Mouse (Mus musculus): ENCODE results near the gene Gsc2. TPM values are rescaled to one million over a fixed set of nuclear protein-coding genes. Genes with fewer than 3 reads are reported as not detected.

Gsc2 gene
- polyA plus RNA-seq (2021; fragmentation: Nextera tagmentation) = not detected in 2 replicates
- long read RNA-seq, experiment 1 = 0 reads
- long read RNA-seq, experiment 2 = 0 reads

DNA sequence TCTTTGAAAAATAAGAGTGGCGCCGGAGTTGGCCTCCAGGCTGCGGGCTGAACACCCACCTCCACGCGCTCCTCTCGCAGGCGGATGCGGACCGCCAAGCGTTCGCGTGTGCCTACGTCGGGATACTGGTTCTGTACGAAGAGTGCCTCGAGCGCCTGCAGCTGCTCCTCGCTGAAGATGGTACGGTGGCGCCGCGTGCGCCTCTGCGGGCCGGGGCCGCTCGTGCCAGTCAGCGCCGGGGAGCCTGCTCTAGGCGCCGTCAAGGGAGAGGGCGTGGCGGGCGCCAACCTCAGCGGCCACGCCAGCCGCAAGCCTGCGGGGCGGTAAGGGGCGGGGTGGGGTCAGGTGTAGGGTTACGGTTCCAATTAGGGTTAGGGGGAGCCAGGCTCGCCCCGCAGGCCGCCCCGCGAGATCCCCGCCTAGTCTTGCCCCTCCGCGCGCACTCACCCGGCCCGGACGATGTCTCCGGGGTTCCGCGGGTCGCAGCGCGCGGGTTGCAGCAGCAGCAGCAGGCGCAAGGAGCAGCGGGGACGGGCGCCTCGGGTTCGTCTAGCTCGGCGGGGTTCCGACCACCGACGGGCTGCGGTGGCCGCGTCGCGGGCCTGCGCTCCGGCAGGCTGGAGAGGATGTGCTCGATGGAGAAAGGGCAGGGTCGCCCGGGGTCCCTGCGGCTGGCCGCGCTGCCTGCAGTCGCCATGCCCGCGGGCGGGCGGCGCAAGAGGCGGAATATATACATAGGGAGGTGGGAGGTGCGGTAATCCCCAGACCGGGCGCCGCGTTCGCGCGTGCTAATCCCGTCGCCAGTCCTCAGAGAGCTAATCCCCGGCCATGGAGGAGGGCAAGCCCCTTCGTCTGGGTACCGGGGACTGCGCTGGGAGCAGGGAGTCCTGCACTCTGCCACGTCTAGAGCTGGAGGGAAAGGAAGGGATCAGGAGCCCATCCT lies at the start of gene Gsc2:
TSS of gene Gsc2 (minus strand) at position 753 of the 943 bp plus-strand sequence.

DNA sequence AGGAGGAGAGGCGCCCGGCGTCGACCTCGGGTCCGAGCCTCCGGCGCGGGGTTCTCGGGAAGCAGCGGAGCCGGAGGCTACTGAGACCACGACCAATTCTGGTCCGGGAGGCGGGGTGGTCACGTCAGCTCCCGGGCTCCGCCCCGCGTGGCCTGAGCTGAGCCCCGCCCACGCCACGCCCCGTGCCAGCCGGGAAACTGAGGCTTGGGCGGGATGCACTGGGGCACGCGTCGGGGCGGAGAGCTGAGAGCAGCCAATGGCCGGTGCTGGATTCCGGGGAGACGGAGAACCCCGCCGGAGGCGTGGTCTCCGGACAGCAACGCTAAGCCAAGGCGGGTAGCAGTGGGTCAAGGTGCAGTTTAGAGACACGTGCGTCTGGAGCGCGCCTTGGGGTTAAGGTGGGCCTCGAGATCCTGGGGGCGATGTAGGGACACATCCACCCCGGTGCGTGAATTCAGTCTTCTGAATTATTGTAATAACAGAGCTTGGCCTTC lies 13.3 kb upstream of the Gsc2 start, which contains the start of gene Slc25a1:
TSS of gene Slc25a1 (minus strand) at position 133 of the 494 bp plus-strand sequence.

DNA sequence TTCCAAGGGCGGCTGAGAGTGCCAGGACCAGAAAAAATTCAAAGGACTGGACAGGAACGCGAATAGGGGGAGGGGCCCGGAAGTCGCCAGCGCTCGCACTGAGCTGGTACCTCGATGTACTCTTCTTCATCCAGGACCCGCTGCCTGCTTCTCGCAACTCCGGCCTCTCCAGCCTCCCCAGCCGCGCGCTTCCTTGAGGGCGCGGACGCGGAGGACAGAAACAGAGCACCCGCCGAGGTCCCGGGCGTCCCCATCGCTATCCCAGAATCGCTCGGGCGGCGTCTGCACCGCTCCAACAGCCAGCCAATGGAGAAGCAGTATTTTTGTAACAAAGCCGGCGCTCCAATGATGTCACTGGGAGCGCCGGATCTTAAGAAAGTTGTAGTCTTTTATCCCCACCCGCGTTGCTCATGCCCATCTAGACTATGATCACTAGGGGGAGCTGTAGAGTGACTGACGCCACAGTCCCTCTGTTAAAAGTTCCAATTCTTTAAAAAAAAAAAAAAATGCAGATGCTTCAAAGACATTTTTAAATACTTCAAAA lies 3.7 kb downstream of the Gsc2 start, which contains the start of gene Ess2:
TSS of gene Ess2 (minus strand) at position 297 of the 544 bp plus-strand sequence.

DNA sequence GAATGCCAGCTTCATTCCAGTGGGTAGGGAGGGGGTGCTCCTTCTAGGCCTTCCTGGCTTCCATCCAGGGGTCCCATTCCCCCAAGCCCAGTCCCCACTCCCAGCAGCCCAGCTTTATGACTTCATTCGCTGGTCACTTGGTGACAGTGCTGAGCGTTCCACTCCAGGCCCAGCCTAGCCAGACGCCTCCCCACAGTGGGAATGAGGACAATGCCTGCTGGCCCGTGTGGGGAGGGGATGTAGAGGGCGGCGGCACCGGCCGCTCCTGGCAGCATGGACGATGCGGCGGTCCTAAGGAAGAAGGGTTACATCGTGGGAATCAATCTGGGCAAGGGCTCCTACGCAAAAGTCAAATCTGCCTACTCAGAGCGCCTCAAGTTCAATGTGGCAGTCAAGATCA lies 16.4 kb downstream of the Gsc2 start, which contains the start of the genes Dgcr2 and Tssk2:
TSS of gene Dgcr2 (minus strand) at position 101 of the 400 bp plus-strand sequence.
TSS of gene Tssk2 (plus strand) at position 176 of the 400 bp plus-strand sequence.

DNA sequence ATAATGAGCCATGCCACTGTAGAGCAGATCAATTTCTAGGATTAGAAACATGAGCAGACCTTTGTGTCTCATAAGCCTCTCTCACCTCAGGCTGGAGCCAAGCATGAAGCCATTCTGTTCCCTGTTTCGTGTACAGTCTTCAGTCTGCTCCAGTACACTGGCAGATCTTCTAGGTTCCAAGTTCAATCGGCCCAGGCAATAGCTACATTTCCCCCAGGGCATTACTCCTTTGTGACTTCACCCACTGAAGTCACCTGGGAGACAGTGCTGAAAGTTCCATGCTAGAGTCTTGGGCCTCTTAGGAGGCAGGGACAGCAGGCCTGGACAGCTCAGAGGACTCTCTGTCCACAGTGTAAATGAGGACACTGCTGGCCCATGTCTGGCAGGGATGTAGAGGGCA lies 20.9 kb downstream of the Gsc2 start, which contains the start of gene Tssk1:
TSS of gene Tssk1 (plus strand) at position 301 of the 400 bp plus-strand sequence.

DNA sequence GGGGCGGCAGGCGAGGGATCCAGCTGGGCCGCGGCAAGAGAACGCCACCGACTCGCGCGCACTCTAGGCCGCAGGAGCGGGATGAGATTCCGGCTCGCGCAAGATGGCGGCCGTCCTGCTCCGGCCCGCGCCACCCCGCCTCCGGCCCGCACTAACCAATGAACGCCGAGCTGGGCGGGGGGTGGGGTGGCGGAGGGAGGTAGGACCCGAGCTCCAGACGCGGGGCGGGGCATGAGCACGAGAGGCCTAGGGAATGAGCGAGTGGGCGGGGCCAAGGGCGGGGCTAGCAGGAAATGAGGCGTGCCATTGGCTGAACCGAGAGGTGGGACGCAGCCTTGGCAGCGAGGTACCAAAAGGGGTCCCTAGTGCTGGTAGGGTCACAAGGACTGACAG lies 23.3 kb downstream of the Gsc2 start, which contains the start of gene Gm20518:
TSS of gene Gm20518 (minus strand) at position 105 of the 393 bp plus-strand sequence.

Other genes starting within 250 kb of the Gsc2 start
- gene Med15, start 182.2 kb downstream of the Gsc2 start, polyA plus RNA-seq (2021; fragmentation: Nextera tagmentation) = 46.8 and 48.5 TPM in 2 replicates
- gene Klhl22, start 155.4 kb downstream of the Gsc2 start, polyA plus RNA-seq (2021; fragmentation: Nextera tagmentation) = 77.4 and 82.5 TPM in 2 replicates
- 0.55 and 1.2 TPM in 2 replicates for gene Scarf2, start 117.8 kb downstream of the Gsc2 start, polyA plus RNA-seq (2021; fragmentation: Nextera tagmentation)
- gene B830017H08Rik, start 81.9 kb downstream of the Gsc2 start, polyA plus RNA-seq (2021; fragmentation: Nextera tagmentation) = 0.93 and 1.1 TPM in 2 replicates
- 1.9 and 3.3 TPM in 2 replicates for gene Car15, start 76.7 kb downstream of the Gsc2 start, polyA plus RNA-seq (2021; fragmentation: Nextera tagmentation)
- 0.11 and 0.40 TPM in 2 replicates for gene Gm20518, start 23.4 kb downstream of the Gsc2 start, polyA plus RNA-seq (2021; fragmentation: Nextera tagmentation)
- not detected in 2 replicates for gene Tssk1, start 20.8 kb downstream of the Gsc2 start, polyA plus RNA-seq (2021; fragmentation: Nextera tagmentation)
- gene Dgcr2, start 16.5 kb downstream of the Gsc2 start, polyA plus RNA-seq (2021; fragmentation: Nextera tagmentation) = 85.0 and 101 TPM in 2 replicates
- not detected in 2 replicates for gene Tssk2, start 16.4 kb downstream of the Gsc2 start, polyA plus RNA-seq (2021; fragmentation: Nextera tagmentation)
- 16.4 and 18.7 TPM in 2 replicates for gene Ess2, start 3.7 kb downstream of the Gsc2 start, polyA plus RNA-seq (2021; fragmentation: Nextera tagmentation)
- gene Slc25a1, start 13.2 kb upstream of the Gsc2 start, polyA plus RNA-seq (2021; fragmentation: Nextera tagmentation) = 64.2 and 74.4 TPM in 2 replicates
- gene Vpreb2, start 65.4 kb upstream of the Gsc2 start, polyA plus RNA-seq (2021; fragmentation: Nextera tagmentation) = not detected in 2 replicates
- 158 and 178 TPM in 2 replicates for gene Dgcr6, start 137.8 kb upstream of the Gsc2 start, polyA plus RNA-seq (2021; fragmentation: Nextera tagmentation)
- 47.9 and 57.4 TPM in 2 replicates for gene Prodh, start 175.1 kb upstream of the Gsc2 start, polyA plus RNA-seq (2021; fragmentation: Nextera tagmentation)
- gene Rtn4r, start 212.6 kb upstream of the Gsc2 start, polyA plus RNA-seq (2021; fragmentation: Nextera tagmentation) = 10.2 and 12.5 TPM in 2 replicates